Mouse (Mus musculus) thymus, adult 2 months (tissue): ENCODE data around the gene Borcs7.

Source experiments
- CTCF ChIP-seq: fragments of 200-500 bp; IDR thresholded peaks from 2 replicates; pipeline ENCODE4 v1.5.1; 2012; ENCODE audit warnings: mild to moderate bottlenecking, control low read depth, low read length, moderate library complexity, borderline replicate concordance; ENCODE audit not compliant: control insufficient read depth, poor library complexity, insufficient read depth; ENCODE audit errors: extremely low read depth
- POLR2A ChIP-seq: fragments of 200-500 bp; IDR thresholded peaks from 2 replicates; pipeline ENCODE4 v1.6.1; 2012; ENCODE audit warnings: mild to moderate bottlenecking, low read length, control low read depth, moderate library complexity; ENCODE audit not compliant: control insufficient read depth, poor library complexity, insufficient read depth; ENCODE audit errors: extremely low read depth

DNA sequence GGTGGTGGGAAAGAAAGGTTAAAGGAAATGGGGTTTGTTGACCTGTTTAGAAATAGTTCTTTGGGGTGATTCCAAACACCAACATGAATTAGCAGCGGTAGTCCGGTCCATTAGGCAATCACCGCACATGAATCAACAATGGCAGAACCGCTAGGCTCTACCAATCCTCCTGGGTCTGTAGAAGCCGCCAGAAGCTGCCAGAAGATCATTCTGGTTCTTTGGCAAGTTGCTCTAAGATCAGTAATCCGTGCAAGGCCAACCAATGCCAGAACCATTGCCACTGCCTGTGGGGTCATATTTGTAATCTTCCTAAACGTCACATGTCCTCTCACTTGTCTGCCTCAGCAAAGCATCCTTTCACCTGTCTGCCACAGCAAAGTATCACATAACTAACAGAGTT, 7.2 kb downstream of the Borcs7 start:
- no peak for TF ChIP-seq CTCF
- no peak for TF ChIP-seq POLR2A
